Mouse (Mus musculus): ENCODE measurements around the gene Olfr1183. TPM values are rescaled to one million over a fixed set of nuclear protein-coding genes. Genes with fewer than 3 reads are reported as not detected.
"Not testable (repeated sequence)": the region's sequence is repeated elsewhere in the genome, so short reads cannot be mapped to it uniquely, and the experiment has no call there.

Gene Olfr1183
- polyA plus RNA-seq (2012; rRNA removed): not detected in 2 replicates

DNA sequence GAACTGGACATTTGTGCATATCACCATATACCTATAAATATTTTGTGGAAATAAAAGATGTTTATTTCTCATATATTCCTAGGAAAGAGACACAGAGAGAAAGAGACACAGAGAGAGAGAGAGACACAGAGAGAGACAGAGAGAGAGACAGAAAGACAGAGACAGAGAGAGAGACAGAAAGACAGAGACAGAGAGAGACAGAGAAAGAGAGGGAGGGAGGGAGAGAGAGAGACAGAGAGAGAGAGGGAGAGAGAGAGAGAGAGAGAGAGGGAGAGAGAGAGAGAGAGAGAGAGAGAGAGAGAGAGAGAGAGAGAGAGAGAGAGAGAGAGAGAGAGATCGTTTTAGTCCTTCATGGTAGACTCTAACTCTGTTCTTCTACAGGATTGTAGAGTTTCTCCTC lies at the start of gene Olfr1183:
Olfr1183 (plus strand) TSS at position 301 of the 400 bp plus-strand sequence.
- DNase-seq (ENCODE audit: extremely low spot score in 1 of 2, low spot score in 1 of 2): not testable (repeated sequence)

DNA sequence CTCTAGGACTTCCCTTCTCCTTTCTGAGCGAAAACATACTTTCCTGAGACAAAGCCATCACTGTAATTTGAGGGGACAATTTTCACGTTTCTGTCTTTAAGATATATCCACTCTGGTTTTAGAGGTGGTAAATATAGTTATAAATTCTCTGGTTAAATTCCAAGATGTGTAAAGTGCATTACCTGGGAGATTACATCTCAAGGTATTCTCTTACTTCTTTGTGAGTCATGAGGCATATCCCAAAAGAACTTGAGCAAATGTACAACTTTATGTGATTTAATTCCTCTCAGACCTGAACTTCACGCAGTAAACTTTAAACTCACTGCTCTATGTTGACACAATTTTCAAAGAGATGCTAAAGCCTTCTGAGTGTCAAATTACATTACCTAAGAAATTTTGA lies 48.3 kb upstream of the Olfr1183 start, which contains the start of gene Olfr1179:
Olfr1179 (minus strand) TSS at position 101 of the 400 bp plus-strand sequence.
- no peak for DNase-seq (ENCODE audit: extremely low spot score in 1 of 2, low spot score in 1 of 2)

DNA sequence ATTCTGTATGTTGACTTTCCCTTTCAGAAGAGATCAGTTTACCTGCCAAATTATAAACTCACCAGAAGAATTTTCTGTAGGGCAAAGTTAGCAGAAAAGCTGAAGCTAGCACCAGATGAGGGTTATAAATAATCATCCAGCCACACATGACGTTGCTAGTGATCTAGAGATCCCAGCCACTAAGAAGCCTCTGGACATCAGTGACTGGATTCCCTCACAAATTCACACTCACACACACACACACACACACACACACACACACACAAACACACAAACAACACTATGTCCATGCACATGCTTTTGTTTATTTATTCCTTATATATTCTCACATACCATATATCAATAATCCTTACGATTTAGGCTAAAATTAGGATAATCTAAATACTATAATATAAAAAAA lies 35.6 kb upstream of the Olfr1183 start, which contains the start of gene Olfr1180:
Olfr1180 (minus strand) TSS at position 101 of the 400 bp plus-strand sequence.
- DNase-seq (ENCODE audit: extremely low spot score in 1 of 2, low spot score in 1 of 2): no peak

DNA sequence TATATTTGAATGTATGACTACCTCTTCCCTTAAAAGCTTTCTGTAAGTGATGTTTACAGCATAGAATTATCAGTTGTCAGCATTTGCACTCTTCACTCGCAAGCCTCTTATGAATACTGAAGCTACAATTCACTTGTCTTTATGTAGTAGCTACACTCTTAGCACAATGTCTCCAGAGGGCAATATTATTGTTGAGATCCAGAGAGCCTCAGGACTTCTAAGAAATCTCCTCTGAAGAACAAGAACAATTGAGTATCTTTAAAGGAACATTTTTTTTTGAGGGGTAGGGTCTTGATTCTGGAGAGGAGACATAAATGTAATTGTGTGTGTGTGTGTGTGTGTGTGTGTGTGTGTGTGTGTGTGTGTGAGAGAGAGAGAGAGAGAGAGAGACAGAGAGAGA lies 28.6 kb upstream of the Olfr1183 start, which contains the start of gene Olfr1181:
Olfr1181 (minus strand) TSS at position 101 of the 400 bp plus-strand sequence.
- DNase-seq (ENCODE audit: extremely low spot score in 1 of 2, low spot score in 1 of 2): no peak

DNA sequence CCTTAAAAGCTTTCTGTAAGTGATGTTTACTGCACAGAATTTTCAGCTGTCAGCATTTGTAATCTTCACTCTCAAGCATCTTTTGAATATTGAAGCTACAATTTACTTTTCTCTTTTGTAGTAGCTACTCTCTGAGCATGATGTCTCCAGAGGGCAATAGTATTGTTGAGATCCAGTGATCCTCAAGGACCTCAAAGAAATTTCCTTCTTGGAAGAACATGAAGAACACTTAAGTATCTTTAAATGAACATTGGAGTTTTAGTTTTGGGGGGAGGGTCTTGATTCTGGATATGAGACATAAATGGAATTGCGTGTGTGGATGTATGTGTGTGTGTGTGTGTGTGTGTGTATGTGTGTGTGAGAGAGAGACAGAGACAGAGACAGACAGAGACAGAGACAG lies 5.6 kb upstream of the Olfr1183 start, which contains the start of gene Gm13757:
Gm13757 (minus strand) TSS at position 101 of the 400 bp plus-strand sequence.
- DNase-seq (ENCODE audit: extremely low spot score in 1 of 2, low spot score in 1 of 2): no peak

DNA sequence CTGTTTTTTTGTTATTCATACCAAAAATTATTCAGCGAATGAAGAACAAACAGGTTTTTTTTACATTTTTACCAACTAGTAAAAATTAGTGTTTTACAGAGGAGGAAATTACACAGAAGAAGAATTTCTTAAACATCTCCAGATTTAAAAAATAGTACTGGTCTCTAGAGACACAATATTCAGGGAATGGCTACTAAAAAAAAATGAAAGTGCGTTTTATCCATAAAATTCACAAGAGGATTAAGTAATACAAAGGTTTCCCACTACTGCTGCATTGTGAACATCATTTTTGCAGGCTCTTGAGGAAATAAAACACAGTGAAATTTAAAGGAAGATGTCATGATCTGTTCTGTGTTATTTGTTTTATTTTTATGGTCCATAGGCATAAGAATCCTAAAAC lies 28.6 kb downstream of the Olfr1183 start, which contains the start of gene Olfr1184:
Olfr1184 (plus strand) TSS at position 301 of the 400 bp plus-strand sequence.
- DNase-seq (ENCODE audit: extremely low spot score in 1 of 2, low spot score in 1 of 2): no peak

DNA sequence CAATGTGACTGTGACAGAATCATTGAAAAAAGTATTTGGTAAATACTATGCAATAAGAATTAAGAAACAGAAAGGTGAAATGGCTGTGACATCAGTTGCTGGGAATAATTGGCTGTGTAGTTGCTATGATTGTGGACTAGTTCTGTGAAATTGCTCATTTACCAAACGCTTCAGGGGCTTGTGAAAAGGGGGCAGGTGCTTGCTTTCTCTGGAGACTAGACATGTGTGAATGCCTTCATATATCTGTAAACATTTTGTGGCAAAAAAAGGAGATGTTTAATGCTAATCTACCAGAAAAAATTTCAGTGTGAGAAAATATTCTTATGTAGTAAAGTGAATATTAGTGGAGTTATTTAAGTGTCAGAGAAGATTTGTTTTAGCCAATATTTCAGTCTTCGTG lies 38.4 kb downstream of the Olfr1183 start, which contains the start of gene Olfr1185-ps1:
Olfr1185-ps1 (plus strand) TSS at position 301 of the 400 bp plus-strand sequence.
- DNase-seq (ENCODE audit: extremely low spot score in 1 of 2, low spot score in 1 of 2): no peak

DNA sequence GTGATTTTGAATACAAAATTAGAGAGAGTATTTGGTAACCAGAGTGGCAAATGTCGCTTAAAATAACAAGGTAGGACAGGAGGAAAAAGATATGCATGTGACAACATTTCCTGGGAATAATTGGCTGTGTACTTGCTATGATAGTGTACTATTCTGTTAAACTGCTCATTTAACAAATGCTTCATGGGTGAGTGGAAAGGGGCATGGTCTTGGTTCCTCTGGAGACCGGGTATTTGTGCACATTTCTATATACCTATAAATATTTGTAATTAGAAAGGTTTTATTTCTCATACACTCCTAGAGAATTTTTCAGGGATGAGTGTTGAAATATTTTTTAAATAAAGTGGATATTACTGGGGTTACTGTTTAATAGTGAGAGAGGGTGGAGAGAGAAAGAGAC lies 63.6 kb downstream of the Olfr1183 start, which contains the start of gene Olfr1186:
Olfr1186 (plus strand) TSS at position 301 of the 400 bp plus-strand sequence.
- no peak for DNase-seq (ENCODE audit: extremely low spot score in 1 of 2, low spot score in 1 of 2)

Other genes with a start within 250 kb of the Olfr1183 start
- gene Olfr1170, start 226.5 kb upstream of the Olfr1183 start, polyA plus RNA-seq (2012; rRNA removed): not detected in 2 replicates
- gene Olfr1173, start 175.0 kb upstream of the Olfr1183 start, polyA plus RNA-seq (2012; rRNA removed): not detected in 2 replicates
- gene Olfr1174-ps, start 139.7 kb upstream of the Olfr1183 start, polyA plus RNA-seq (2012; rRNA removed): not detected in 2 replicates
- not detected in 2 replicates for gene Olfr1175-ps, start 127.7 kb upstream of the Olfr1183 start, polyA plus RNA-seq (2012; rRNA removed)
- gene Olfr1176, start 118.1 kb upstream of the Olfr1183 start, polyA plus RNA-seq (2012; rRNA removed): 0.02 TPM in 1 of 2 replicates, not detected in the other
- not detected in 2 replicates for gene Olfr1177-ps, start 108.4 kb upstream of the Olfr1183 start, polyA plus RNA-seq (2012; rRNA removed)
- gene Olfr1178, start 67.8 kb upstream of the Olfr1183 start, polyA plus RNA-seq (2012; rRNA removed): not detected in 2 replicates
- not detected in 2 replicates for gene Olfr1179, start 48.4 kb upstream of the Olfr1183 start, polyA plus RNA-seq (2012; rRNA removed)
- gene Olfr1180, start 35.7 kb upstream of the Olfr1183 start, polyA plus RNA-seq (2012; rRNA removed): not detected in 2 replicates
- not detected in 2 replicates for gene Olfr1181, start 28.7 kb upstream of the Olfr1183 start, polyA plus RNA-seq (2012; rRNA removed)
- not detected in 2 replicates for gene Gm13757, start 5.7 kb upstream of the Olfr1183 start, polyA plus RNA-seq (2012; rRNA removed)
- gene Olfr1184, start 28.7 kb downstream of the Olfr1183 start, polyA plus RNA-seq (2012; rRNA removed): not detected in 2 replicates
- gene Olfr1185-ps1, start 38.5 kb downstream of the Olfr1183 start, polyA plus RNA-seq (2012; rRNA removed): not detected in 2 replicates
- gene Olfr1186, start 63.7 kb downstream of the Olfr1183 start, polyA plus RNA-seq (2012; rRNA removed): not detected in 2 replicates
- gene Olfr1188, start 102.1 kb downstream of the Olfr1183 start, polyA plus RNA-seq (2012; rRNA removed): not detected in 2 replicates
- gene Olfr1189, start 131.6 kb downstream of the Olfr1183 start, polyA plus RNA-seq (2012; rRNA removed): not detected in 2 replicates
- not detected in 2 replicates for gene Olfr1191-ps1, start 185.7 kb downstream of the Olfr1183 start, polyA plus RNA-seq (2012; rRNA removed)
- not detected in 2 replicates for gene Olfr1192-ps1, start 193.6 kb downstream of the Olfr1183 start, polyA plus RNA-seq (2012; rRNA removed)
- gene Olfr1193, start 220.8 kb downstream of the Olfr1183 start, polyA plus RNA-seq (2012; rRNA removed): not detected in 2 replicates
- gene Olfr1195, start 234.3 kb downstream of the Olfr1183 start, polyA plus RNA-seq (2012; rRNA removed): not detected in 2 replicates
- gene Olfr1196, start 249.7 kb downstream of the Olfr1183 start, polyA plus RNA-seq (2012; rRNA removed): not detected in 2 replicates